Mouse (Mus musculus): ENCODE measurements around the gene Palm3.

The Palm3 gene

GRCm38 (mm10) chr8:84012499-84013165 lies 8.6 kb upstream of the Palm3 start:
- in situ Hi-C loops (cut with MboI; ENCODE audit: low pct_unique_long_range_greater_than_20kb in 1 of 2, low sequenced_read_pairs in 2 of 2, unreplicated experiment in 1 of 2) = no loop called here

- in situ Hi-C loops (cut with MboI; ENCODE audit: low pct_unique_long_range_greater_than_20kb in 1 of 2, low sequenced_read_pairs in 2 of 2, unreplicated experiment in 1 of 2) = no loop called here
These were observed 5.4 kb upstream of the Palm3 start for GRCm38 (mm10) chr8:84015833-84016232.

- in situ Hi-C loops (cut with MboI; ENCODE audit: low pct_unique_long_range_greater_than_20kb in 1 of 2, low sequenced_read_pairs in 2 of 2, unreplicated experiment in 1 of 2) = no loop called here
These were observed 1.5 kb upstream of the Palm3 start for GRCm38 (mm10) chr8:84019738-84020137.

DNA sequence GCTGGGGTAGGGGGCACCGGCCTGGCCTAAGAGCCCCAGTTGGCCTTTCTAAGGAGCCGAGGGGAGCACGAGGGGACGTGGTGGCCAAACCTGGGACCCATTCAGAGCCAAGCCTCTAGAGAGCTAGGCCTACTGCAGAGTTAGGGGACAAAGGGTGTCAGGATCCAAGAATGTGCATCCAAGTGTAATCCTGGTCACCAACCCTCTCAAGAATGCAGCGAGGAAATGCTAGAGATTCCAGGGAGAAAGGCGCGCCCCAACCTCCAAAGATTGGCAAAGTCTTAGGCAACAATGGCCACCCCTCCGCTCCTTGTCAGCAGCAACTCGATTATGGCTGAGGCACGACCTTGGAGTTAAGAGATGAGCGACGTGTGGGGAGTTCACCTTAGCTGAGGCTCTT lies 298 bp downstream of the Palm3 start:
- in situ Hi-C loops (cut with MboI; ENCODE audit: low pct_unique_long_range_greater_than_20kb in 1 of 2, low sequenced_read_pairs in 2 of 2, unreplicated experiment in 1 of 2) = no loop called here

DNA sequence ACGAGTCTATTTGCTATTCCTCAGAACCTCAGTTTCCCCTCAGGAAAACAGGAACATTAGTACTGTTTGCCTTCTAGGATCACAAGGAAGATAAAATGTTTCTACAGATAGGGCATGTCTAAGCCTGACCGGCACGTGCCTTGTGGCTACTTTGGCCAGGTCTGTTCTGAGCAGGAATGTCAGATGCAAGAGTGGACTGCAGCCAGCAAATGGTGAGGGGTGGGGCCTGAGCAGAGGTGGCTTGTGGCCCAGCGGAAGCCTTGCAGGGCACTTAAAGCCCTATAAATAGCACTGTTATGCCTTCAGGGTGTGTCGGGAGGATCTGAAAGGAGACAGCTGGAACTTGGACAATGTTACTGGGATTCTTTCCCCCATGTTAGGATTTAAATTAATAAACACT lies 1.8 kb downstream of the Palm3 start:
- in situ Hi-C loops (cut with MboI; ENCODE audit: low pct_unique_long_range_greater_than_20kb in 1 of 2, low sequenced_read_pairs in 2 of 2, unreplicated experiment in 1 of 2) = no loop called here

GRCm38 (mm10) chr8:84023631-84024030 lies 2.4 kb downstream of the Palm3 start:
- in situ Hi-C loops (cut with MboI; ENCODE audit: low pct_unique_long_range_greater_than_20kb in 1 of 2, low sequenced_read_pairs in 2 of 2, unreplicated experiment in 1 of 2) = no loop called here

- in situ Hi-C loops (cut with MboI; ENCODE audit: low pct_unique_long_range_greater_than_20kb in 1 of 2, low sequenced_read_pairs in 2 of 2, unreplicated experiment in 1 of 2) = no loop called here
These were observed 2.9 kb downstream of the Palm3 start for GRCm38 (mm10) chr8:84024171-84024570.

- in situ Hi-C loops (cut with MboI; ENCODE audit: low pct_unique_long_range_greater_than_20kb in 1 of 2, low sequenced_read_pairs in 2 of 2, unreplicated experiment in 1 of 2) = no loop called here
These were observed 4.6 kb downstream of the Palm3 start for GRCm38 (mm10) chr8:84025863-84026262.

GRCm38 (mm10) chr8:84027449-84027848 lies 6.2 kb downstream of the Palm3 start:
- in situ Hi-C loops (cut with MboI; ENCODE audit: low pct_unique_long_range_greater_than_20kb in 1 of 2, low sequenced_read_pairs in 2 of 2, unreplicated experiment in 1 of 2) = no loop called here

- in situ Hi-C loops (cut with MboI; ENCODE audit: low pct_unique_long_range_greater_than_20kb in 1 of 2, low sequenced_read_pairs in 2 of 2, unreplicated experiment in 1 of 2) = no loop called here
These were observed 8.0 kb downstream of the Palm3 start for GRCm38 (mm10) chr8:84029272-84029671.

GRCm38 (mm10) chr8:84032777-84033176 lies 11.5 kb downstream of the Palm3 start:
- in situ Hi-C loops (cut with MboI; ENCODE audit: low pct_unique_long_range_greater_than_20kb in 1 of 2, low sequenced_read_pairs in 2 of 2, unreplicated experiment in 1 of 2) = no loop called here

- in situ Hi-C loops (cut with MboI; ENCODE audit: low pct_unique_long_range_greater_than_20kb in 1 of 2, low sequenced_read_pairs in 2 of 2, unreplicated experiment in 1 of 2) = no loop called here
These were observed 16.7 kb downstream of the Palm3 start for GRCm38 (mm10) chr8:84038015-84038414.

GRCm38 (mm10) chr8:84039050-84039449 lies 17.8 kb downstream of the Palm3 start:
- in situ Hi-C loops (cut with MboI; ENCODE audit: low pct_unique_long_range_greater_than_20kb in 1 of 2, low sequenced_read_pairs in 2 of 2, unreplicated experiment in 1 of 2) = no loop called here

DNA sequence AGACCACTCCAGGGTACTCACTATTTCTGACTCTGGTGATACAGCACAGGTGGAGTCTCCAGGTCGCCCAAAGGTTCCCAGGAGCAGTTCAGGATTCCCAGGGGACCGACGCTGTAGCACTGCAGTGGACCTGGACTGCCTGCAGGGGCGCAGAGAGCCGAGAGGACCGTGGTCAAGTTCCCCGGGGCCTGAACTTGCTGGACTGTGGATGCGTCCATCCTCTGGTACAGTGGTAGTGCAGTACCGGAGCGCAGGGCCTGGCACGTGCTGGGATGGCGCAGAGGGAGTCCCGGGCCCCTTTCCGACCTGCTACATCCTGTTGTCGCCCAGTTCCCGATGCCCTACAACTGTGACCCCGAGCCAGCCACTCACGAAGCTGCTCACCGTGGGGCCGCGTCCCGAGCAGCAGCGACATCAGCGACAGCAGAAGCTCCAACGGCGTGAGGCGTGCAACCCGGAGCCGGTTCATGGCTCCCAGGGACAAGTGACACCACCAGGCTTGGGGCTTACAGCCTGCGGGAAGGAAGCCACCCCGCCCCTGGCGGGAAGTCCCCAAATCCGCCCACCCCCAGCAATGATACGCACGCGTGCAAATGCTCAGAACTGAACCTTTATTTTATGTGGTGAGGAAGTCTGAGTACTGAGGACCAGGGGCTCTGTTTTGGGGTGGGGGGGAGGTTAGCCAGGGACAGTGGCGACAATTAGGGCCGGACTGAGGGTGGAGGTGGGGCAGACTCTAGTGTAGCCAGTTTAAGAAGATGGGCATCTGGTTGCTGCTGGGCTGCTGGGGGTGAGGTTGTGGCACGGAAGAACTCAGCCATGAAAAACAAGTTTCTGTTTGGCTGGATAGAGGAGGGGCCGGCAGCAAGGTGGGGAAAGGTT lies 21.0 kb downstream of the Palm3 start, which contains the start of gene Il27ra:
Il27ra (minus strand) TSS at position 524 of the 882 bp plus-strand sequence.
- in situ Hi-C loops (cut with MboI; ENCODE audit: low pct_unique_long_range_greater_than_20kb in 1 of 2, low sequenced_read_pairs in 2 of 2, unreplicated experiment in 1 of 2) = no loop called here

DNA sequence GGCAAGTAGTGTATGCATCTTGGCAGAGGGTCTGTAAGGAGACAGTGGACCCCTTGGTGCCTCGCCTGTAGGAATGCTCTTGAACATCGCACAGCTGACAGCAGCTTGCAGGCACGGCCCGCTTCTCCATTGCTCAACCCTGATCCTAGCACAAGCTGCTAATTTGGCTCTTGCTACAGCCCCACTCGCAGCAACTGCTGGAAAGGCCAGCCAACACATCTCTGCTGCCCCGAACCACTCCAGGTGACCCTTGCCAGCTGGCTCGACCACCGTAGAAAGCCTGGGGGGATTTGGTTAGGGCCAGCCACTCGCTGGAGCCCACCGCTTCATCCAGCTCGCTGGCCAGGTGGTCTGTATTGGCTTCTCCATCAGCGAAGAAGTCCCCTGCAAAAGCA lies 21.7 kb downstream of the Palm3 start:
- in situ Hi-C loops (cut with MboI; ENCODE audit: low pct_unique_long_range_greater_than_20kb in 1 of 2, low sequenced_read_pairs in 2 of 2, unreplicated experiment in 1 of 2) = no loop called here

GRCm38 (mm10) chr8:84044103-84044502 lies 22.8 kb downstream of the Palm3 start:
- in situ Hi-C loops (cut with MboI; ENCODE audit: low pct_unique_long_range_greater_than_20kb in 1 of 2, low sequenced_read_pairs in 2 of 2, unreplicated experiment in 1 of 2) = no loop called here

GRCm38 (mm10) chr8:84044900-84045299 lies 23.6 kb downstream of the Palm3 start, which contains the start of gene Rln3:
Gene Rln3, minus strand, starts transcription at chr8:84045000.
- in situ Hi-C loops (cut with MboI; ENCODE audit: low pct_unique_long_range_greater_than_20kb in 1 of 2, low sequenced_read_pairs in 2 of 2, unreplicated experiment in 1 of 2) = no loop called here

DNA sequence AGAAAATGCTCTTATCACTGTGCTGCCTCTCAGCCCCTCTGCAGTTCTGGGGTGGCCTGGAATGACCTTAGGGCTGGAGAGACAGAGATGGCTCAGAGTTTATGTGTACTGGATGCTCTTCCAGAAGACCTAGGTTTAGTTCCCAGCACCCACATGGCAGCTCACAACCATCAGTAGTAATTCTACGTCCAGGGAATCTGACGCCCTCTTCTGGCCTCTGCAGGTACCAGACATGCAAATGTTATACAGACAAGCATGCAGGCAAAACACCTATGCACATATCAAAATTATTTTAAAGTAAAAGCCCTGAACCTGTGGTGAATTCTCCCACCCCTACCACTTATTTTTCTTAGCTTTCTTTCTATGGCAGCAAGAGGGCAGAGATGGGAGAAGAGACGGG lies 25.2 kb downstream of the Palm3 start:
- in situ Hi-C loops (cut with MboI; ENCODE audit: low pct_unique_long_range_greater_than_20kb in 1 of 2, low sequenced_read_pairs in 2 of 2, unreplicated experiment in 1 of 2) = no loop called here

DNA sequence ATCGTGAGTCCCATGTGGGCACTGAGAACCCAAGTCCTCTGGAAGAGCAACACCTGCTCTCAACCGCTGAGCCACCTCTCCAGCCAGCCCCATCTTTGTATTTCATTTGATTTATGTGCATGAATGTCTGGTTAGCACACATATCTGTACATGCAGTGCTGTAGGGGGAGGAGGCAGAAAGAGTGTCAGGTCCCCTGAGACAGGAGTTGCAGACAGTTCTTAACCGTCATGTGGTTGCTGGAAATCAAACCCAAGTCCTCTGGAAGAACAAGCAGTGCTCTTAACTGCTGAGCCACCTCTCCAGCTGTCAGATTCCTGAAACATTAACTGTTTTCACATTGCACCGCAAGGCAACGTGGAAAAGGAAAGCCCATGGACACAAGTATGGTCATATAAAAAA lies 26.9 kb downstream of the Palm3 start:
- in situ Hi-C loops (cut with MboI; ENCODE audit: low pct_unique_long_range_greater_than_20kb in 1 of 2, low sequenced_read_pairs in 2 of 2, unreplicated experiment in 1 of 2) = no loop called here

GRCm38 (mm10) chr8:84052746-84053145 lies 31.5 kb downstream of the Palm3 start:
- in situ Hi-C loops (cut with MboI; ENCODE audit: low pct_unique_long_range_greater_than_20kb in 1 of 2, low sequenced_read_pairs in 2 of 2, unreplicated experiment in 1 of 2) = no loop called here
